Mouse (Mus musculus): Measurements from ENCODE around the gene Mical2. TPM values are rescaled to one million over a fixed set of nuclear protein-coding genes. Genes with fewer than 3 reads are reported as not detected.

The Mical2 gene
- polyA plus RNA-seq, 1 experiment from 2014 or later, result 2.7 TPM

DNA sequence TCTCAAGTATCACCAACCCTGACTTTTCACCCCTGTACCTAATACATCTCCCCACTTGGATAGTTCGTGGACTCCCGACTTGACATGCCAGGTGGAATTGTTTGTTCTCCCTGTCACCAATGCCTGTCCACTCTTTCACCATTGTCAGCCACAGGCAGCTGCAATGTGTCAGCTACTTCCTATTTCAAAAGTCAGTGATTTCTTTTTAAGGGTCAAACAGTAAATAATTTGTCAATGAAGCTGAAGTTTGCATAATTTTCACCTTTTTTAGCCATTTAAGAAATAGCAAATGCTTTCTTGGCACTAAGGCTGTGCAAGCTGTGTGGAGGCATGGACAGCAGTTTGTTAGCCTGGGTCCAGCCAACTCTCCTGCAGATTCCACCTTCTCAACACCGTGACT lies 214.2 kb downstream of the Mical2 start:
- DNase-seq (no peak), ATAC-seq (no peak)
- Histone ChIP-seq H3K27me3 (ENCODE audit: insufficient read depth, low read length) (no peaks in the 10 kb centered on the region), H3K27ac (ENCODE audit: low read depth) (no peak overlapping the region), H3K9me3 (ENCODE audit: low read length) (no peaks in the 10 kb centered on the region), H3K36me3 (replicated peaks; ENCODE audit: insufficient read depth, low read length) (no peaks in the 10 kb centered on the region), H3K9ac (replicated peaks) (no peak overlapping the region), H3K4me2 (ENCODE audit: low read depth, low read length) (no peak overlapping the region), H3K4me1 (ENCODE audit: insufficient read depth) (peaks cover 10% of the 10 kb centered on the region), H3K4me3 (ENCODE audit: low read depth, low read length) (no peak overlapping the region)
- TF ChIP-seq CTCF (IDR thresholded peaks at IDR 0.05; ENCODE audit: low read depth), result no peak
- no peak for TF ChIP-seq EP300 (IDR thresholded peaks at IDR 0.05; ENCODE audit: low read depth)
- 71% methylated on average over 3 of the region's 3 CpGs for WGBS (ENCODE audit: insufficient replicate concordance)

- no peak for TF ChIP-seq CTCF (IDR thresholded peaks at IDR 0.05; ENCODE audit: low read depth)
- no peak for TF ChIP-seq EP300 (IDR thresholded peaks at IDR 0.05; ENCODE audit: low read depth)
- WGBS (ENCODE audit: insufficient replicate concordance), result 52% methylated on average over 12 of the region's 12 CpGs
- DNase-seq (peak; percentile 53), ATAC-seq (peak; percentile 49; the same call in 1 of the 2 replicates)
- Histone ChIP-seq H3K4me2 (ENCODE audit: low read depth, low read length) (peak overlapping the region; percentile 27; the same call in 1 of the 2 replicates), H3K36me3 (replicated peaks; ENCODE audit: insufficient read depth, low read length) (no peaks in the 10 kb centered on the region), H3K4me3 (ENCODE audit: low read depth, low read length) (no peak overlapping the region), H3K9me3 (ENCODE audit: low read length) (no peaks in the 10 kb centered on the region), H3K4me1 (ENCODE audit: insufficient read depth) (peaks cover 18% of the 10 kb centered on the region), H3K9ac (replicated peaks) (no peak overlapping the region), H3K27ac (ENCODE audit: low read depth) (no peak overlapping the region), H3K27me3 (ENCODE audit: insufficient read depth, low read length) (no peaks in the 10 kb centered on the region)
Observed at GRCm38 (mm10) chr7:112444152-112444984, 218.7 kb downstream of the Mical2 start.

DNA sequence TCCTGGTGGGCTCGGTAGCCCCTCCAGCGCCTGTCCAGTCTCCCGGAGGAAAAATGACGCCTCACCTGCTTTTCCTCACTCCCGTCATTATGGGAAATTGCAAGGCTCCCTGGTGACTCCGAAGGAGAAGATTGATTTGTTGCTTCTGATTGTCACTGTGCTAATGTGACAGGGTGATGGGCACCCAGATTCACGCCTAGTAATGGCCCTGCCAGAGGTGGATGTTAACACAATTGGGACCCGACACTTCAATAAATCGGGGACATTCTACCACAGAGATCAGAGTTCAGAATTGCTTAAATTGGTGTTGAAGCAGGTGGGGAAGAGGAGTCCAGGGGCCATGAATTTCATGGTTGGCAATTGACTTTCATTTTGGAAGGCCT lies 219.3 kb downstream of the Mical2 start:
- WGBS (ENCODE audit: insufficient replicate concordance), result 43% methylated on average over 9 of the region's 9 CpGs

DNA sequence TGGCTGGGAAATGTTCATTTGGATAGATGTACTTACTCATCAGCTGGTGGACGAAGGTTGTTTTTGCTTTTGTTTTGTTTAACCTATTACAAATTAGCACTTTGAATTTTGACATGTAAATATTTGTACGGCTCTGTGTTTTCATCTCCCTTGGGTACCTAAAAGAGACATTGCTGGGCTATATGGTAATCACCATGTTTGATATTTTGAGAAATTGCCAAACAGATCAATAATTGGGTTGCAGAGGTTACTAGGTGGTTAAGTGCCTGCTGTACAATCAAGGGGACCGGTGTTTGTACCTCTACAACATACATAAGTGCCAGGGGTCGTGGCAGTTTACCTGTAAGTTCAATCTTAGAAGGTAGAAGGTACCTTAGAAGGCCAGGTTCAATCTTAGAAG lies 220.8 kb downstream of the Mical2 start:
- TF ChIP-seq CTCF (IDR thresholded peaks at IDR 0.05; ENCODE audit: low read depth), result no peak
- Histone ChIP-seq H3K4me1 (ENCODE audit: insufficient read depth) (peaks cover 17% of the 10 kb centered on the region), H3K4me2 (ENCODE audit: low read depth, low read length) (no peak overlapping the region), H3K27ac (ENCODE audit: low read depth) (no peak overlapping the region), H3K9me3 (ENCODE audit: low read length) (no peaks in the 10 kb centered on the region), H3K36me3 (replicated peaks; ENCODE audit: insufficient read depth, low read length) (no peaks in the 10 kb centered on the region), H3K9ac (replicated peaks) (no peak overlapping the region), H3K4me3 (ENCODE audit: low read depth, low read length) (no peak overlapping the region), H3K27me3 (ENCODE audit: insufficient read depth, low read length) (no peaks in the 10 kb centered on the region)
- WGBS (ENCODE audit: insufficient replicate concordance), result 50% methylated on average over 4 of the region's 4 CpGs
- ATAC-seq, result peak; percentile 58
- DNase-seq, result no peak

More for the DNA sequence above, 219.3 kb downstream of the Mical2 start:
- Histone ChIP-seq H3K4me3 (ENCODE audit: low read depth, low read length) (no peak overlapping the region), H3K9me3 (ENCODE audit: low read length) (no peaks in the 10 kb centered on the region), H3K4me1 (ENCODE audit: insufficient read depth) (peaks cover 18% of the 10 kb centered on the region), H3K9ac (replicated peaks) (no peak overlapping the region), H3K27me3 (ENCODE audit: insufficient read depth, low read length) (no peaks in the 10 kb centered on the region), H3K27ac (ENCODE audit: low read depth) (no peak overlapping the region), H3K36me3 (replicated peaks; ENCODE audit: insufficient read depth, low read length) (no peaks in the 10 kb centered on the region), H3K4me2 (ENCODE audit: low read depth, low read length) (peak overlapping the region; percentile 27; the same call in 1 of the 2 replicates)
- DNase-seq (no peak), ATAC-seq (no peak; the same call in 1 of the 2 replicates)
- TF ChIP-seq EP300 (IDR thresholded peaks at IDR 0.05; ENCODE audit: low read depth) (no peak), CTCF (IDR thresholded peaks at IDR 0.05; ENCODE audit: low read depth) (no peak)

- H3K4me2 ChIP-seq (ENCODE audit: low read depth, low read length), result no peak overlapping the region
- H3K9me3 ChIP-seq (ENCODE audit: low read length), result no peaks in the 10 kb centered on the region
- H3K27me3 ChIP-seq (ENCODE audit: insufficient read depth, low read length), result no peaks in the 10 kb centered on the region
- peaks cover 8% of the 10 kb centered on the region for H3K4me1 ChIP-seq (ENCODE audit: insufficient read depth)
- DNase-seq, result peak; percentile 75
- peak overlapping the region; percentile 76 for H3K27ac ChIP-seq (ENCODE audit: low read depth)
- H3K4me3 ChIP-seq (ENCODE audit: low read depth, low read length), result no peak overlapping the region
- TF ChIP-seq EP300 (IDR thresholded peaks at IDR 0.05; ENCODE audit: low read depth) (no peak), CTCF (IDR thresholded peaks at IDR 0.05; ENCODE audit: low read depth) (no peak)
- WGBS (ENCODE audit: insufficient replicate concordance), result 57% methylated on average over 8 of the region's 8 CpGs
- H3K9ac ChIP-seq (replicated peaks), result no peak overlapping the region
- H3K36me3 ChIP-seq (replicated peaks; ENCODE audit: insufficient read depth, low read length), result no peaks in the 10 kb centered on the region
- peak; percentile 96 for ATAC-seq
Observed at GRCm38 (mm10) chr7:112449954-112450700, 224.5 kb downstream of the Mical2 start.

DNA sequence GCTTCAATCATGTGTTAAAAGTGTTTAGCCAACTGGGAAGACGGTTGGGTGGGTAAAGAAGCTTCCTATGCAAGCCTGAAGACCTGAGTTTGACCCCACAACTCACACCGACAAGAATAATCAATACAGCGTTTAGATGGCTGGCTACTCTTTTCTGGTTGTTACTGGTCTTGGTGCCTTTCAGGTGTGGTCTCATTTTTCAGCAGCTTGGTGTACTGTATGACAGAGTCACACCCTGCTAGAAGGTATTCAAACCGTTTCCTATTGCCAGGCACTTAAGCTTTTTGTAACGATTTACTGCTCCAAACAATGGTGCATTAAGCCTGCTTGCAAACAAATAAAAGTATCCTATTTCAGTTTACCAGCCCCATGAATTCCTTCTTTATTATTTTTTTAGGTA lies 226.8 kb downstream of the Mical2 start:
- Histone ChIP-seq H3K4me2 (ENCODE audit: low read depth, low read length) (no peak overlapping the region), H3K4me1 (ENCODE audit: insufficient read depth) (peaks cover 3% of the 10 kb centered on the region; the same call in 1 of the 2 replicates), H3K4me3 (ENCODE audit: low read depth, low read length) (no peak overlapping the region), H3K27ac (ENCODE audit: low read depth) (no peak overlapping the region), H3K36me3 (replicated peaks; ENCODE audit: insufficient read depth, low read length) (no peaks in the 10 kb centered on the region), H3K27me3 (ENCODE audit: insufficient read depth, low read length) (no peaks in the 10 kb centered on the region), H3K9ac (replicated peaks) (no peak overlapping the region), H3K9me3 (ENCODE audit: low read length) (no peaks in the 10 kb centered on the region)
- no peak for ATAC-seq
- no peak for TF ChIP-seq EP300 (IDR thresholded peaks at IDR 0.05; ENCODE audit: low read depth)
- TF ChIP-seq CTCF (IDR thresholded peaks at IDR 0.05; ENCODE audit: low read depth), result no peak
- no peak for DNase-seq
- WGBS (ENCODE audit: insufficient replicate concordance), result 45% methylated on average over 5 of the region's 5 CpGs

Measured in liver, postnatal 0 days (tissue).